Mouse (Mus musculus) stomach, postnatal 0 days (tissue): Measurements from ENCODE around the gene Mroh2a.

ENCODE experiments used
- CTCF ChIP-seq: IDR thresholded peaks from 2 replicates; pipeline ENCODE4 v1.5.1; 2016; ENCODE audit warnings: antibody characterized with exemption, low read depth, mild to moderate bottlenecking, moderate library complexity
- EP300 ChIP-seq: optimal IDR thresholded peaks from 2 replicates; pipeline ENCODE3; 2016; ENCODE audit warnings: antibody characterized with exemption

DNA sequence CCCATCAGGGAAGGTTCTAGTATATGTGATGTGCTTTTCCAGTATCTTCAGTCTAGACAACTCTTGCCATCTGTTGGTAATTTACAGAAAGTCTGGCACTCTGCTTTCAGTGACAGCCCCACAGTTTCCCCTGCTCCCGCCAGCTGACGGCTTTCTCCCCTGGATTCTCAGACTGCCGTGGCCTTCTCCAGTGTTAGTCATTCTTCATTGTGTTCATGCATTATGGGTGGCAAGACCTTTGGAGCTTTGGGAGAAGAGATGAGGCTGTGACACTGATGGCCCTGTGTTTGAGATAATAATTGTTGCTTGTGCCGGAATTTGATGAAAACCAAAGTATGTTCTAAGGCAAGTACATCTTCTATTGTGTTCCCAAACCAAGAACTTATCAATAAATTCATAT lies 8.2 kb upstream of the Mroh2a start:
- no peak for TF ChIP-seq EP300
- TF ChIP-seq CTCF: no peak
